ENCODE assay signal across 23 mouse cellular contexts in the genomic region with DNA sequence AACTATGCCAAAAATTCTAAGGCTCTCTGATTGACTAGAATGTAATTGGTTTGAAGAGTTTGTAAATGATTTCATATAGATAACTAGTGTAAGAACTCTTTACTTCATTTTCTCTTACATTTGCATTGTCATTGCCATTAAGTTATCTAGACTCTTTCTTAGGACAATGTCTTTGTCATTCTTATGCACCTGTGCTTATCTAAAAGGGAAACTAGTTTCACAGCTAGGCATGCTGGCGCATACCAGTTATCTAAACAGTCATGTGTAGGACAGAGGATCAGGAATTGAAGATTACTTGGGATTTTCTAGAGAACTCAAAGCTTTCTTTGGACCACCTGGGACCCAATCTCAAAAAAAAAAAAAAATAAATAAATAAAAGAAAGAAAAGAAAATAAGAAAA.
"Had no signal": no experiment of that assay in that cellular context is flagged by ENCODE, and none has a peak within 500 bp of the region (broad histone marks: within the 10 kb centered on the region; RNA-seq: fewer than 3 reads in every experiment).

No protein-coding gene starts in this region.

- H3K9ac ChIP-seq: embryonic facial prominence, embryonic 12.5 days; embryonic facial prominence, embryonic 13.5 days; embryonic facial prominence, embryonic 15.5 days; forebrain, embryonic 12.5 days; forebrain, embryonic 13.5 days; forebrain, embryonic 15.5 days; forebrain, postnatal 0 days had no signal

- H3K27me3 ChIP-seq: embryonic facial prominence, embryonic 12.5 days; embryonic facial prominence, embryonic 13.5 days; embryonic facial prominence, embryonic 15.5 days; forebrain, embryonic 12.5 days; forebrain, embryonic 13.5 days; forebrain, embryonic 15.5 days had no signal

- H3K36me3 ChIP-seq: embryonic facial prominence, embryonic 10.5 days; embryonic facial prominence, embryonic 12.5 days; embryonic facial prominence, embryonic 13.5 days; embryonic facial prominence, embryonic 15.5 days; forebrain, embryonic 10.5 days; forebrain, embryonic 12.5 days; forebrain, embryonic 15.5 days; heart, embryonic 10.5 days had no signal

- H3K4me1 ChIP-seq: embryonic facial prominence, embryonic 10.5 days; embryonic facial prominence, embryonic 12.5 days; embryonic facial prominence, embryonic 13.5 days; embryonic facial prominence, embryonic 15.5 days; forebrain, embryonic 10.5 days; forebrain, embryonic 12.5 days; forebrain, embryonic 13.5 days; forebrain, embryonic 15.5 days; heart, embryonic 10.5 days had no signal

- H3K9me3 ChIP-seq: embryonic facial prominence, embryonic 10.5 days; embryonic facial prominence, embryonic 12.5 days; embryonic facial prominence, embryonic 13.5 days; embryonic facial prominence, embryonic 15.5 days; forebrain, embryonic 10.5 days; forebrain, embryonic 12.5 days; forebrain, embryonic 13.5 days; forebrain, embryonic 15.5 days; heart, embryonic 10.5 days had no signal

- H3K4me3 ChIP-seq: embryonic facial prominence, embryonic 10.5 days; embryonic facial prominence, embryonic 12.5 days; embryonic facial prominence, embryonic 13.5 days; embryonic facial prominence, embryonic 15.5 days; erythroblast, embryonic 14.5 days; forebrain, embryonic 10.5 days; forebrain, embryonic 12.5 days; forebrain, embryonic 13.5 days; forebrain, embryonic 15.5 days; gastrocnemius, adult 2 months; heart, adult 2 months; heart, embryonic 10.5 days had no signal

- H3K27ac ChIP-seq: embryonic facial prominence, embryonic 10.5 days; embryonic facial prominence, embryonic 12.5 days; embryonic facial prominence, embryonic 13.5 days; embryonic facial prominence, embryonic 15.5 days; forebrain, embryonic 10.5 days; forebrain, embryonic 12.5 days; forebrain, embryonic 13.5 days; forebrain, embryonic 15.5 days; gastrocnemius, adult 2 months; heart, adult 2 months; heart, embryonic 10.5 days had no signal

- DNase-seq: cerebellum, adult 9-10 months; cerebellum, adult 9-11 months; cerebellum, postnatal 25 days; cerebellum, postnatal 36 days; embryo, embryonic 11 days; forebrain, postnatal 0 days; gastrocnemius, adult 2 months; gastrocnemius, postnatal 10 days; gastrocnemius, postnatal 14 days; gastrocnemius, postnatal 25 days; gastrocnemius, postnatal 36 days; heart, adult 11 months; heart, adult 2 months had no signal
